In the genomic region with DNA sequence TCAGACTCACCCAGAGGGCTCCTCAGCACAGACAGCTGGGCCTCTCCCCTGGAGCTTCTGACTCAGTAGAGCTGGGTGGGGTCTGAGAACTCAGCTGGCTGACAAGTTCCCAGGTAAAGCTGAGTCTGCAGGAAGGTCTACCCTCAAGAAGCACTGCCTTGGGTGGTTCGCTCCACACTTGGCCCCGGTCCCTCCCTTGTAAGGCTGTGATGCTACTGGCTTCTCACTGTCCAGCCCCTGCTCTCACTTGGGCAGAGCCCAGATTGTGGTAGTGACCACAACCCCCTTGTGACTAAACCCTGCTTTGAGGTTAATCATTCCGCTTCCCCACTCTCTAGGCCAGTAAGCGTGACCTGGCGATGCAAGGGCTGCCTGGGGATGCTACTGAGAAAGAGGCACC, we compare ENCODE assay signal across 9 mouse cellular contexts. TPM values are rescaled to one million over a fixed set of nuclear protein-coding genes. Genes with fewer than 3 reads are reported as not detected.
DNase-seq lines count a peak whose midpoint lies in the region; ATAC-seq and TF ChIP-seq lines count a peak whose summit lies in the region.
"Had no signal": no experiment of that assay in that cellular context is flagged by ENCODE, and none has a peak within 500 bp of the region (broad histone marks: within the 10 kb centered on the region; RNA-seq: fewer than 3 reads in every experiment).

No protein-coding gene starts in this region.

- TF ChIP-seq CTCF in forebrain, postnatal 0 days (IDR thresholded peaks at IDR 0.05; ENCODE audit: low read depth): no peak

- H3K4me3 ChIP-seq in forebrain, postnatal 0 days (ENCODE audit: low read depth, low read length): no peak overlapping the region
- H3K4me3 ChIP-seq in forebrain, embryonic 10.5 days: no peak overlapping the region
- H3K4me3 ChIP-seq in midbrain, embryonic 15.5 days: no peak overlapping the region
- no peak overlapping the region for H3K4me3 ChIP-seq in midbrain, embryonic 16.5 days (ENCODE audit: low read depth, low read length)
- no peak overlapping the region for H3K4me3 ChIP-seq in limb, embryonic 15.5 days
- no peak overlapping the region for H3K4me3 ChIP-seq in stomach, embryonic 15.5 days (replicated peaks)

- H3K36me3 ChIP-seq in forebrain, postnatal 0 days (ENCODE audit: insufficient read depth): peaks cover 19% of the 10 kb centered on the region
- H3K36me3 ChIP-seq in forebrain, embryonic 10.5 days (replicated peaks): peaks cover 48% of the 10 kb centered on the region
- no peaks in the 10 kb centered on the region for H3K36me3 ChIP-seq in midbrain, embryonic 15.5 days (replicated peaks)
- H3K36me3 ChIP-seq in midbrain, embryonic 16.5 days (ENCODE audit: control insufficient read depth, insufficient read depth, low read length): no peaks in the 10 kb centered on the region
- 0 out of 2 replicates have a peak, but pooled peaks cover 1% of the 10 kb centered on the region for H3K36me3 ChIP-seq in limb, embryonic 15.5 days
- H3K36me3 ChIP-seq in stomach, embryonic 15.5 days: peaks cover 3% of the 10 kb centered on the region; the same call in 1 of the 2 replicates

- 81% methylated on average over 5 of the region's 5 CpGs for WGBS in forebrain, postnatal 0 days
- 72% methylated on average over 5 of the region's 5 CpGs for WGBS in forebrain, embryonic 10.5 days
- WGBS in midbrain, embryonic 15.5 days: 63% methylated on average over 5 of the region's 5 CpGs
- WGBS in midbrain, embryonic 16.5 days: 63% methylated on average over 5 of the region's 5 CpGs
- 70% methylated on average over 5 of the region's 5 CpGs for WGBS in limb, embryonic 15.5 days
- WGBS in stomach, embryonic 15.5 days: 83% methylated on average over 5 of the region's 5 CpGs

- DNase-seq in forebrain, postnatal 0 days: no peak
- DNase-seq in forebrain, embryonic 10.5 days (ENCODE audit: extremely low spot score, low spot score): no peak
- no peak for DNase-seq in c-Kit-positive CD71-positive TER-119-positive erythroid progenitor cells, embryonic 14.5 days (ENCODE audit: low spot score)
- no peak for DNase-seq in thymus, postnatal 0 days (ENCODE audit: low spot score)
- DNase-seq: lung, adult 18-20 months had no signal

- ATAC-seq in forebrain, postnatal 0 days: 0 out of 2 replicates have a peak, but pooled peaks have one; percentile 2
- ATAC-seq in midbrain, embryonic 15.5 days (replicated peaks): no peak
- no peak for ATAC-seq in midbrain, embryonic 16.5 days
- ATAC-seq in limb, embryonic 15.5 days (ENCODE audit: insufficient number of reproducible peaks, low FRiP score, low TSS enrichment, low read depth): peak; percentile 38; the same call in 1 of the 2 replicates
- ATAC-seq in stomach, embryonic 15.5 days (ENCODE audit: insufficient read depth, low FRiP score, low read depth): peak; percentile 24; the same call in 1 of the 2 replicates

- 0 out of 2 replicates have a peak, but pooled peaks cover 7% of the 10 kb centered on the region for H3K4me1 ChIP-seq in forebrain, postnatal 0 days (ENCODE audit: insufficient read depth)
- peaks cover 73% of the 10 kb centered on the region for H3K4me1 ChIP-seq in forebrain, embryonic 10.5 days
- peaks cover 40% of the 10 kb centered on the region for H3K4me1 ChIP-seq in midbrain, embryonic 15.5 days
- peaks cover 22% of the 10 kb centered on the region for H3K4me1 ChIP-seq in midbrain, embryonic 16.5 days (ENCODE audit: control insufficient read depth, insufficient read depth, low read length)
- H3K4me1 ChIP-seq in limb, embryonic 15.5 days: peaks cover 45% of the 10 kb centered on the region
- peaks cover 26% of the 10 kb centered on the region for H3K4me1 ChIP-seq in stomach, embryonic 15.5 days

- H3K27ac ChIP-seq in forebrain, postnatal 0 days (ENCODE audit: low read depth, low read length): no peak overlapping the region
- H3K27ac ChIP-seq in forebrain, embryonic 10.5 days: no peak overlapping the region
- peak overlapping the region; percentile 16; the same call in 1 of the 2 replicates for H3K27ac ChIP-seq in midbrain, embryonic 15.5 days
- H3K27ac ChIP-seq in midbrain, embryonic 16.5 days (ENCODE audit: low read length): no peak overlapping the region
- peak overlapping the region; percentile 35; the same call in 1 of the 2 replicates for H3K27ac ChIP-seq in limb, embryonic 15.5 days
- H3K27ac ChIP-seq in stomach, embryonic 15.5 days: peak overlapping the region; percentile 31; the same call in 1 of the 2 replicates

- H3K9ac ChIP-seq in forebrain, postnatal 0 days: no peak overlapping the region
- no peak overlapping the region for H3K9ac ChIP-seq in midbrain, embryonic 15.5 days
- H3K9ac ChIP-seq in midbrain, embryonic 16.5 days (ENCODE audit: low read depth, low read length): no peak overlapping the region; the same call in 1 of the 2 replicates
- H3K9ac ChIP-seq in limb, embryonic 15.5 days: no peak overlapping the region
- H3K9ac ChIP-seq in stomach, embryonic 15.5 days: no peak overlapping the region

- no peaks in the 10 kb centered on the region for H3K9me3 ChIP-seq in forebrain, postnatal 0 days (ENCODE audit: low read length)
- no peaks in the 10 kb centered on the region for H3K9me3 ChIP-seq in forebrain, embryonic 10.5 days
- H3K9me3 ChIP-seq in midbrain, embryonic 15.5 days: no peaks in the 10 kb centered on the region
- H3K9me3 ChIP-seq in midbrain, embryonic 16.5 days (replicated peaks; ENCODE audit: control insufficient read depth, low read length, poor library complexity, severe bottlenecking): no peaks in the 10 kb centered on the region
- H3K9me3 ChIP-seq in limb, embryonic 15.5 days: no peaks in the 10 kb centered on the region
- H3K9me3 ChIP-seq in stomach, embryonic 15.5 days: no peaks in the 10 kb centered on the region

- H3K27me3 ChIP-seq in forebrain, postnatal 0 days (ENCODE audit: insufficient read depth, low read length): no peaks in the 10 kb centered on the region
- H3K27me3 ChIP-seq in forebrain, embryonic 10.5 days (ENCODE audit: poor library complexity, severe bottlenecking): peaks cover 28% of the 10 kb centered on the region; the same call in 1 of the 2 replicates
- no peaks in the 10 kb centered on the region for H3K27me3 ChIP-seq in midbrain, embryonic 15.5 days (replicated peaks)
- H3K27me3 ChIP-seq in midbrain, embryonic 16.5 days (ENCODE audit: control insufficient read depth, insufficient read depth, low read depth, low read length): no peaks in the 10 kb centered on the region
- H3K27me3 ChIP-seq in limb, embryonic 15.5 days: no peaks in the 10 kb centered on the region
- no peaks in the 10 kb centered on the region for H3K27me3 ChIP-seq in stomach, embryonic 15.5 days (replicated peaks)

- H3K4me2 ChIP-seq in forebrain, postnatal 0 days (ENCODE audit: low read depth): no peak overlapping the region
- H3K4me2 ChIP-seq in midbrain, embryonic 15.5 days: no peak overlapping the region
- H3K4me2 ChIP-seq in midbrain, embryonic 16.5 days (ENCODE audit: low read length): no peak overlapping the region
- no peak overlapping the region for H3K4me2 ChIP-seq in limb, embryonic 15.5 days
- H3K4me2 ChIP-seq in stomach, embryonic 15.5 days: no peak overlapping the region

RNA-seq across cellular contexts. Expression of a gene that starts 17.3 kb away (rescaled TPM):
- total RNA-seq in forebrain, postnatal 0 days (2014; rRNA removed): 59.3 and 65.0 TPM in 2 replicates
- polyA plus RNA-seq in forebrain, postnatal 0 days (2015; fragmentation: Nextera tagmentation; extraction: Ambion mirVana): 32.3 and 37.5 TPM in 2 replicates
- 64.6 and 74.8 TPM in 2 replicates for polyA plus RNA-seq in forebrain, embryonic 10.5 days (2016; fragmentation: Nextera tagmentation; extraction: Ambion mirVana)
- 70.7 and 72.8 TPM in 2 replicates for polyA plus RNA-seq in midbrain, embryonic 15.5 days (2015; fragmentation: Nextera tagmentation; extraction: Ambion mirVana)
- 53.8 and 64.8 TPM in 2 replicates for polyA plus RNA-seq in midbrain, embryonic 16.5 days (2015; fragmentation: Nextera tagmentation; extraction: Ambion mirVana)
- 47.9 and 51.4 TPM in 2 replicates for polyA plus RNA-seq in limb, embryonic 15.5 days (2015; fragmentation: Nextera tagmentation; extraction: Ambion mirVana)
- polyA plus RNA-seq in stomach, embryonic 15.5 days (2015; fragmentation: Nextera tagmentation; extraction: Ambion mirVana): 40.2 and 44.9 TPM in 2 replicates
- polyA plus RNA-seq in thymus, postnatal 0 days (2015; fragmentation: Nextera tagmentation; extraction: Ambion mirVana): 126 and 132 TPM in 2 replicates

Comparison
In these comparisons a context has a peak if more than half of its experiments do, and no peak if none do; other contexts are left out.
1. H3K27ac ChIP-seq: peak in midbrain, embryonic 15.5 days (single experiment), limb, embryonic 15.5 days (single experiment) and stomach, embryonic 15.5 days (single experiment); none in forebrain, postnatal 0 days (single experiment), forebrain, embryonic 10.5 days (single experiment) and midbrain, embryonic 16.5 days (single experiment).
2. ATAC-seq: peak in forebrain, postnatal 0 days (single experiment), limb, embryonic 15.5 days (single experiment) and stomach, embryonic 15.5 days (single experiment); none in midbrain, embryonic 15.5 days (single experiment) and midbrain, embryonic 16.5 days (single experiment).